Mouse (Mus musculus) large intestine, adult 2 months (tissue): ENCODE results near the gene Gpld1. TPM values are rescaled to one million over a fixed set of nuclear protein-coding genes. Genes with fewer than 3 reads are reported as not detected.

Experiments
- DNase-seq: peaks from one replicate; pipeline ENCODE4 v3.0.0-alpha.2; 2012; ENCODE audit warnings: low read depth, low spot score
- WGBS: fragments of 180-500 bp; shearing (Covaris S2); methylation state at CpG from one replicate; pipeline ENCODE4 v1.1.7; 2018; 5-methylcytosine and 5-hydroxymethylcytosine counted together
- polyA plus RNA-seq: library from polyadenylated mRNA; depleted of rRNA; stranded (reverse); fragments of >200 nt; gene quantifications from 2 replicates; pipeline ENCODE4 v1.2.3, GENCODE M21; 2012; rRNA removed

The Gpld1 gene
- polyA plus RNA-seq, 1 experiment, result 3.2 TPM

DNA sequence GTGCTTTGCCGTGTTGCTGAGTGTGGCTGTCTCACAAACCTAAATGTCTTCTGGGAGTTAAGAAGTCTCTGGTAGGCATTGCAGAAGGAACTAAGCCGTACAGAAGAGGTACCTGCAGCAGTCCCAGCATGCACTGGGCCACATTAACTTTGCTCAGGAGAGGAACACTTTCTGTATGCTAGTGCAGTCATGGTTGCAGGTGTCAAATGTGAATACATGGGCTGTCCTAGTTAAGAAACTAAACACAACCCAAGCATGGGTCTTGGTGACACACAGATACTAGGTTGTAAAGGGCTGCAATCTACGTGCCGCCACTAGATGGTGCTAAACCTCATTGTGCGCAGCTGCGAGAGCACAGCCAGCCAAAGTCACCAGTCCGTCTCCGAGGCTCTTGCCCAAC, 64.2 kb downstream of the Gpld1 start:
- 63% methylated on average over 8 of the region's 8 CpGs for WGBS
- DNase-seq, result no peak

DNA sequence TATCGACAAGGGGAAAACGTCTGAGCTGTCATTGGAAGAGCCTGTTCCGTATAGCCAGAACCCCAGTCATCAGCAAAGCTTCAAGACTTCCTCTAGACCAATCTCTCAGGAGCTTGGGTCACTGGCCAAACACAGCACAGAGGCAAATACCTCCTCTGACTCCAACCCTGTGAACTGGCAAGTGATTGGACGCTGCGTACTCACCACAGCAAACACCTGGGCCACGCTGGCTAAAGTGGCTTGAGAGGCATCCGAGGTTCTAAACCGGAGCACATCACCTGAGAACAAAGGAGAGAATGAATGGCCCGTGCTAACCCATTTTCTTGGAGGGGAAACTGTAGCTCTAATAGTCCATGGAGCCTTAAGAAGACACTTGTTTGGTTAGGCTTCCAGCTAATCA, 75.4 kb downstream of the Gpld1 start:
- 64% methylated on average over 9 of the region's 9 CpGs for whole genome bisulfite sequencing

DNA sequence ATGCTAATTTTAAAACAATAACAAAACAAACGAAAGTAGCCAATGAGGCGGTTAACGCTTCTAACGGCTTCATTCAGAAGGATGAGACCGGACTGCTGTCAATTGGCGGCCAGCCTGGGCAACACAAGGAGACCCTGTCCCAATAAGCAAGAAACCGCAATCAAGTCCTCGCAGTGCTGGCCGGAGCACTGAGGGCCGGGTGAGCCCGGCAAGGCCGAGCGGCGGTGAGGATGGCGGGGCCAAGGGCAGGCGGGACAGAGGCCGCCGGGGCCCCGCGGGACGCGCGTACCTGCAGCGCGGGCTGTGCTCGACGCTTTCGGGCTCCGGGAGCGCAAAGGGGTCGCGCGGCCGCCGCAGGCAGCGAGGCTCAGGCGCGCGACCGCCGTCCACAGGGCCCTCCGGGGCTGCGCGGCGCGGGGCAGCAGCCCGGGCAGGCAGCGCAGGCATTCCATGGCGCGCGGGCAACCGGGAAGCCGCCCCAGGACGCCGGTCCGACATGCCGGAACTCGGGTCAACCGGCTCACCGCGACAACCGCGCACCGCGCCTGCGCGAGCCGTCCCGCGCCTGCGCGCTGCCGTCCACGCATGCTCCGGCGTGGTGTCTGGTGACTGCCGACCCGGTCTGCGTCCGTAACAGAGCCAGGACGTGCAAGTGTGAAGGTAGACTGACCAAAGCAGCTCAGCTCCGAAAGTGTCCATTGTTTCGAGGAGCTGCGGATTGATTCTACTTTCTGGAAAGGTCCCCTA, 77.0 kb downstream of the Gpld1 start, which contains the start of gene Mrs2:
Gene Mrs2, minus strand, starts transcription at position 587 of the 747 bp plus-strand sequence.
- DNase-seq, result no peak
- WGBS, result under 1% methylated on average over 84 of the region's 84 CpGs

More for the DNA sequence above, 75.4 kb downstream of the Gpld1 start:
- no peak for DNase-seq

DNA sequence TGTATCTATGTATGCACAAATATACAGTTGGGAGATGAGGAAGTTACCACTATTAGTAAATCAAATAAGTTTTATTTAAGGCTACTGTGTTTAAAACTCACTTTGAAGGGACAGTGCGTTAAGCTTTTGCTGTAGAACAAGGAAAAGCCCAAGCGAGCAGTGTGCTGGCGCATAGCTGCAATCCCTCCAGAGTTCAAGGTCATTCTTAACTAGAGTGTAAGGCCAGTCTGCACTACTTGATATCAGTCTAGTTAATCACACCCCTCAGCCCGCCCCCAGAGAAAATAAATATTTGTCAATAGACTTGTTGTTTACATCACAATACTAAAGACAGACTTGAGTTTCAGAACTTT, 77.6 kb downstream of the Gpld1 start:
- DNase-seq, result no peak
- WGBS, result 17% methylated on average over 4 of the region's 4 CpGs

DNA sequence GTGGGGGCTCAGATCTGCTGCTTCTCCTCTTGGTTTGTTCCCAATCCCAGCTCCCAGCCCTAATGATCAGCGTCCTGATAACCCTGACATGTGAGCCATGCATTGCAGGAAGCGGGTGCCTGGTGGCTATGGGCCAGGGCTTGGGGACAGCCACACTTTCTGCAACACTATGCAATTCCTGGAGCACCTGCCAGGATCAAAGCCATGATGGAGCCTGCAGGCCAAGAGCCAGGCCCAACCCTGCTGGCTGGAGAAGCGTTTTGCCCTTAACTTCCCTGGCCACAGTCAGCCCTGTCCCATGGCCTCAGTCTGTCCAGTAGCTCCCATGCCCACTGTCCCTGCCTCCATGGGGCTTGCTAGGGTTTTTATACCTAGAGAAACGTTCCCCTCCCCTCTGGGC, 79.4 kb downstream of the Gpld1 start:
- WGBS, result 33% methylated on average over 4 of the region's 4 CpGs

DNA sequence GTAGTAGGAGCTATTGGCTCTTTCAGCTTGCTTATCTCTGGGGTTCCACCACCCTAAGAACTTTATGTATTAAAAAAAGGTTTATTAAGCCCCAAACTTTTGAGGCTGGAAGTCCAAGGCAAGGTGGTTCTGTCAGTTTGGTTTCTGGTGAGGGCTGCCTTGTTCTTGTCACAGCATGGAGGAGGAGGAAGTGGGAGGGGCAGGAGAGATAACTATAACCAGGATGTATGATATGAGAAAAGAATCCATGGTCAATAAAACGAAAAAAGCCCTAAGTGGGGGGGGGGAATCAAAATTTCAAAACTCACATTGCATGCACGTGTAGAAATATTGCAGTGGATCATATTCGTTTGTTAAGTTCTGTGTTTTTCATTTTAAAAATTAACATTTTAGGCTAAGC, 80.2 kb downstream of the Gpld1 start:
- WGBS, result 51% methylated on average over 3 of the region's 3 CpGs
- no peak for DNase-seq

More for the DNA sequence above, 79.4 kb downstream of the Gpld1 start:
- DNase-seq, result no peak

DNA sequence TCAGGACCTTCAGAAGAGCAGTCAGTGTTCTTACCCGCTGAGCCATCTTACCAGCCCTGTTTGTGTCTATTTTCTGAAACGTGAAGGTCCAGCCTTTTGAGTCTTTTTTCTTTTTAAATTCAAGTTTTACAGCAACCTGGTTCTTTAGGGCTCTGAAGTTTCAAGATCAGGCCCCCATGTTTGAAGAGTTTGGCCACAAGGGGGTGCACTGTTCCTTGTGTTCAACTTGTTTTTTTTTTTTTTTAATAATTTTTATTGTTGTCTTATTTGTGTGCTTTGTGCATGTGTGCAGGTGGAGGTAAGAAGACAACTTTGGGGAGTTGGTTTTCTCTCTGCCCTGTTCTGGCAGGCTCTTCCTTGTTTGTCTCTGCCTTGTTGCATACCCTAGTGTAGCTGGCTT, 81.7 kb downstream of the Gpld1 start:
- no peak for DNase-seq
- 30% methylated on average over 2 of the region's 2 CpGs for WGBS

DNA sequence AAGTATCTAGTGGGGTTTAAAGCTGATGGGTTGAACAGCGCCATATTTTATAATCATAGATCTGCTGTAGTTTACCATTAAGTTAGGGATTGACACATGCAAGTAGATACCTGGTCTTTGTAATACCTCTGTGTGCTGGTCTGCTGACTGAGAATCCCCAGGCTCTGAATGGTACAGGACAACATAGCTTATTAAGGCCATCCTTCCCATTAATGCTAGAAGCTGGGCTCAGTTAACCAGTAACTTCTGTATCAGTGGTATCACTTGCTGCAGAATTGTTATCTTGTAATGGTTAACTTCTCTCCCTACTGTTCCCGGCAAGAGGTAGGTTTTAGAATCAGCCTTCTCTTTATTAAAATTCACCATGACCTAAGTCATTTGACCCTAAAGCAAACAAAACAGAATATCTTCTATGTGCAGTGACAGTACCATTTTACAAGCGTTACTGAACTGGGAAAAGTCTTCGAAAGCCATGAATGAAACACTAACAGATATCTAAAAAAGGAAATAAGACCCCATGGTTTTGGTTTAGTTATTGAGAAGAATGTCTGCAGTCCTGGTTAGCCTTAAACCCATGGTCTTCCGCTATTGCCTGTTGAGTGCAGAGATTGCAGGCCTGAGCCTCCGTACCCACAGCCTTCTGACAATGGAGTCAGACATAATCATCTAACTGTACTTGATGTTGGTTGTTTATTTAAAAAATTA, 83.6 kb downstream of the Gpld1 start:
- WGBS, result 63% methylated on average over 6 of the region's 6 CpGs
- DNase-seq, result no peak

DNA sequence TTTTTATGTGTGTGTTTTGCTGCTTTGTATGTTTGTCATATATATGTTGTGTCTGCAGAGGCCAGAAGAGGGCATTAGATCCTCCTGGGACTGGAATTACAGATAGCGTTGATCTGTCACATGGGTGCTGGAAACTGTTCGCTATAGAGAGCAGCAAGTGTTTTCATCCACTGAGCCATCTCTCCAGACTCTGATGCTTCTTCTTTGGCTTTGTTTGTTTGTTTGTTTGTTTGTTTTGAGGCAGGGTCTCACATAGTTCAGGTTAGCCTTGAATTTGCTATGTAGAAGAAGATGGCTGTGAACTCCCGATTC, 84.1 kb downstream of the Gpld1 start:
- 43% methylated on average over 3 of the region's 3 CpGs for WGBS
- DNase-seq, result no peak

DNA sequence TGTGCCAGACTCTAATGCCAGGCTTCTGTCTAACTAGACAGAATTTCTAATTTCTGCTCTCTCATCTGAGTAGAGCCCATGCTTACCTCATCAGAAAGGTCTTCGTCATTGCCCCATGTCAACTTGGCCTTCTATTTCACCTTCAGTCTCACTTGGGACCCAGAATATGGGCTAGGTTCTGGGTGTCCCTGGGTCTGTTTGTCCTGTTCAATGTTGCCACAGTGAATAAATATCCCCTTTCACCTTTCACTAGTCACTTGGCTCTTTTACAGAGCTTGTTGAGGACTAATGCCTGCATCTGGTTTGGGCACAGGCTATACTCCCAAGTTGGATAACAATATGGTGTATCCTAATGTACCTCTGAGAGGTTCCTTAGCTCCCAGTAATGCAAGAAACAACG, 96.5 kb downstream of the Gpld1 start:
- no peak for DNase-seq

More for the DNA sequence above, 96.5 kb downstream of the Gpld1 start:
- WGBS, result 81% methylated on average over 2 of the region's 2 CpGs

Other genes starting within 250 kb of the Gpld1 start
- gene Armh2, start 201.9 kb upstream of the Gpld1 start, polyA plus RNA-seq, result not detected in 2 replicates
- gene Gmnn, start 181.2 kb upstream of the Gpld1 start, polyA plus RNA-seq, result 5.9 and 9.1 TPM in 2 replicates
- gene BC005537, start 141.5 kb upstream of the Gpld1 start, polyA plus RNA-seq, result 23.9 and 29.0 TPM in 2 replicates
- gene Acot13, start 111.6 kb upstream of the Gpld1 start, polyA plus RNA-seq, result 57.4 and 65.0 TPM in 2 replicates
- 15.8 and 25.5 TPM in 2 replicates for gene Tdp2, start 111.5 kb upstream of the Gpld1 start, polyA plus RNA-seq
- gene D130043K22Rik, start 98.0 kb upstream of the Gpld1 start, polyA plus RNA-seq, result 1.6 and 3.6 TPM in 2 replicates
- gene Aldh5a1, start 5.5 kb upstream of the Gpld1 start, polyA plus RNA-seq, result 3.4 and 5.3 TPM in 2 replicates
- gene Mrs2, start 77.2 kb downstream of the Gpld1 start, polyA plus RNA-seq, result 11.0 and 22.5 TPM in 2 replicates
- 0.02 TPM in 1 of 2 replicates, not detected in the other for gene Dcdc2a, start 112.9 kb downstream of the Gpld1 start, polyA plus RNA-seq